Comparison of ENCODE assay signal across 9 mouse cellular contexts in the genomic region with DNA sequence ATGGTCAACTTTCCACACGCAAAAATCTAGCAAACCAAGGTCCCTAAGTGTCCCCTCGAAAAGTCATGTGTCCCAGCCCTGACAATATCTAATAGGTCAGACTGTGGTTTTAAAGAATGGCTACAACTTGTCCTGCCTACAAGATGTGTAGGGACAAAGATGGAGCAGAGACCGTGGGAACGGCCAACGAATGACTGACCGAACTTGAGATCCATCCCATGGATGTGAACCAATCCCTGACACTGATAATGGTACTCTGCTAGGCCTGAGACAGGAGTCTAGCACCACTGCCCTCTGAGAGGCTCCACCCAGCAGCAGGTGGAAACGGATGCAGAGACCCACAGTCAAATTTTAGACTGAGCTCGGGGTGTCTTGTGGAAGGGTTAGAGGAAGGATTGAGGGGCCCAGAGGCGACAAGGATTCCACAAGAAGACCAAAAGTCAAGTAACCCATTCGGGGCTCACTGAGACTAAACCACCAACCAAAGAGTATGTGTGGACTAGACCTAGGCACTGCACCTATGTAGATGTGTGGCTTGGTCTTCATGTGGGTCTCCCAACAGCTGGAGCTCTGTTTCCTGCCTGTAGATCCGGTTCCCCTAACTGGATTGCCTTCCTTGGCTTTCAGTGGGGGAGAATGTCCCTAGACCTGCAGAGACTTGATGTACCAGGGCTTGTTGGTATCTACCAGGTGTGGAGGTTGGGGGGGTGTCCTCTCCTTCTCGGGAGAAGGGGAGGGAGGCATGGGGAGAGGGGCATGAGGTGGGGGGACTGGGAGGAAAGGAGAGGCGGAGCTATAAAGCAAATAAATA. TPM values are rescaled to one million over a fixed set of nuclear protein-coding genes. Genes with fewer than 3 reads are reported as not detected.
DNase-seq lines count a peak whose midpoint lies in the region; ATAC-seq and TF ChIP-seq lines count a peak whose summit lies in the region.
"Had no signal": no experiment of that assay in that cellular context is flagged by ENCODE, and none has a peak within 500 bp of the region (broad histone marks: within the 10 kb centered on the region; RNA-seq: fewer than 3 reads in every experiment).

No protein-coding gene starts in this region.

- H3K4me1 ChIP-seq in heart, embryonic 12.5 days (replicated peaks) = peaks cover 26% of the 10 kb centered on the region
- H3K4me1 ChIP-seq in G1E (ENCODE audit: insufficient read depth, low read depth, low read length) = peaks cover 65% of the 10 kb centered on the region
- H3K4me1 ChIP-seq in hindbrain, embryonic 10.5 days (replicated peaks) = peaks cover 40% of the 10 kb centered on the region
- H3K4me1 ChIP-seq in midbrain, embryonic 11.5 days (ENCODE audit: control insufficient read depth, insufficient read depth, low read length) = peaks cover 15% of the 10 kb centered on the region

- H3K27ac ChIP-seq in heart, embryonic 12.5 days (ENCODE audit: poor library complexity, severe bottlenecking) = peak overlapping the region; percentile 72; the same call in 1 of the 2 replicates
- H3K27ac ChIP-seq in hindbrain, embryonic 10.5 days = peak overlapping the region; percentile 87; the same call in 1 of the 2 replicates
- peak overlapping the region; percentile 65; the same call in 1 of the 2 replicates for H3K27ac ChIP-seq in midbrain, embryonic 11.5 days (ENCODE audit: low read depth, low read length)

- H3K9me3 ChIP-seq in heart, embryonic 12.5 days (replicated peaks) = no peaks in the 10 kb centered on the region
- H3K9me3 ChIP-seq in G1E (replicated peaks) = no peaks in the 10 kb centered on the region
- no peaks in the 10 kb centered on the region for H3K9me3 ChIP-seq in hindbrain, embryonic 10.5 days
- H3K9me3 ChIP-seq in midbrain, embryonic 11.5 days (ENCODE audit: control insufficient read depth, low read length) = no peaks in the 10 kb centered on the region

- peak overlapping the region; percentile 77 for H3K4me2 ChIP-seq in heart, embryonic 12.5 days
- H3K4me2 ChIP-seq in midbrain, embryonic 11.5 days = peak overlapping the region; percentile 87

- TF ChIP-seq CTCF in G1E (IDR thresholded peaks at IDR 0.05; ENCODE audit: low read depth, low read length) = no peak

- ATAC-seq in heart, embryonic 12.5 days (ENCODE audit: insufficient number of reproducible peaks, low FRiP score) = no peak
- no peak for ATAC-seq in G1E (ENCODE audit: extremely low read depth, insufficient number of reproducible peaks, low FRiP score, poor library complexity, severe bottlenecking)
- ATAC-seq in midbrain, embryonic 11.5 days (ENCODE audit: low FRiP score) = no peak

- H3K27me3 ChIP-seq in heart, embryonic 12.5 days (replicated peaks) = no peaks in the 10 kb centered on the region
- H3K27me3 ChIP-seq in G1E (ENCODE audit: insufficient read depth, low read length) = peaks cover 6% of the 10 kb centered on the region; the same call in 1 of the 2 replicates
- peaks cover 8% of the 10 kb centered on the region; the same call in 1 of the 2 replicates for H3K27me3 ChIP-seq in hindbrain, embryonic 10.5 days (ENCODE audit: insufficient read depth, poor library complexity, severe bottlenecking)
- peaks cover 3% of the 10 kb centered on the region; the same call in 1 of the 2 replicates for H3K27me3 ChIP-seq in midbrain, embryonic 11.5 days (ENCODE audit: control insufficient read depth, insufficient read depth, low read length)
- H3K27me3 ChIP-seq: Patski had no signal

- intact Hi-C loops in heart, postnatal 36 days (cut with DNase I) = no loop called here

- DNase-seq in heart, postnatal 36 days = no peak
- DNase-seq in G1E (ENCODE audit: low spot score) = no peak
- DNase-seq in hindbrain, embryonic 10.5 days (ENCODE audit: low spot score) = no peak
- DNase-seq in midbrain, embryonic 11.5 days (ENCODE audit: low spot score, missing footprints) = peak; percentile 84
- DNase-seq in layer of hippocampus, adult 18-20 months (ENCODE audit: low spot score in 2 of 2) = no peak
- no peak for DNase-seq in spleen, adult 12 weeks (ENCODE audit: low spot score)
- DNase-seq in left cerebral cortex, adult 8-10 months (ENCODE audit: low spot score in 2 of 2) = no peak

- H3K9ac ChIP-seq in heart, embryonic 12.5 days = peak overlapping the region; percentile 72; the same call in 1 of the 2 replicates
- peak overlapping the region; percentile 67 for H3K9ac ChIP-seq in midbrain, embryonic 11.5 days (ENCODE audit: low read length)

- H3K4me3 ChIP-seq in heart, embryonic 12.5 days = peak overlapping the region; percentile 67
- H3K4me3 ChIP-seq in G1E (ENCODE audit: low read depth, low read length) = peak overlapping the region; percentile 72
- peak overlapping the region; percentile 73 for H3K4me3 ChIP-seq in hindbrain, embryonic 10.5 days
- peak overlapping the region; percentile 60 for H3K4me3 ChIP-seq in midbrain, embryonic 11.5 days (ENCODE audit: low read depth, low read length)

- WGBS in heart, embryonic 12.5 days = 54% methylated on average over 13 of the region's 13 CpGs
- 60% methylated on average over 13 of the region's 13 CpGs for WGBS in hindbrain, embryonic 10.5 days
- WGBS in midbrain, embryonic 11.5 days = 51% methylated on average over 13 of the region's 13 CpGs

- no peaks in the 10 kb centered on the region for H3K36me3 ChIP-seq in heart, embryonic 12.5 days
- peaks cover 2% of the 10 kb centered on the region for H3K36me3 ChIP-seq in G1E (replicated peaks)
- no peaks in the 10 kb centered on the region; the same call in 1 of the 2 replicates for H3K36me3 ChIP-seq in hindbrain, embryonic 10.5 days
- no peaks in the 10 kb centered on the region for H3K36me3 ChIP-seq in midbrain, embryonic 11.5 days (ENCODE audit: control insufficient read depth, insufficient read depth, low read length)

RNA-seq across cellular contexts. Expression of gene Ubc, which starts 17.2 kb away (rescaled TPM):
- polyA plus RNA-seq in heart, embryonic 12.5 days (2016; fragmentation: Nextera tagmentation; extraction: Ambion mirVana) = 840 and 852 TPM in 2 replicates
- total RNA-seq in heart, postnatal 36 days (2021) = 1,000 to 10,000 TPM in 1 of 2 experiments, 100 to 1,000 TPM in 1; 856 to 1,567 TPM
- total RNA-seq in G1E (2014; fragmentation: Nextera tagmentation) = 477 and 495 TPM in 2 replicates
- total RNA-seq in G1E (2017) = 212 and 267 TPM in 2 replicates
- polyA plus RNA-seq in G1E (2012) = 28.0 and 92.4 TPM in 2 replicates
- 928 and 1,134 TPM in 2 replicates for polyA plus RNA-seq in hindbrain, embryonic 10.5 days (2016; fragmentation: Nextera tagmentation; extraction: Ambion mirVana)
- polyA plus RNA-seq in midbrain, embryonic 11.5 days (2014; fragmentation: Nextera tagmentation; extraction: Ambion mirVana) = 1,030 and 1,101 TPM in 2 replicates
- total RNA-seq in layer of hippocampus, adult 18-20 months (2021) = 100 to 1,000 TPM; 754 to 818 TPM
- total RNA-seq in left cerebral cortex, adult 8-10 months (2022) = 100 to 1,000 TPM; 799 to 904 (median 900) TPM

RNA-seq across cellular contexts. Expression of gene Gm10382, which starts 18.1 kb away (rescaled TPM):
- 0.28 and 0.67 TPM in 2 replicates for polyA plus RNA-seq in heart, embryonic 12.5 days (2016; fragmentation: Nextera tagmentation; extraction: Ambion mirVana)
- not detected for total RNA-seq in heart, postnatal 36 days (2021)
- not detected in 2 replicates for total RNA-seq in G1E (2014; fragmentation: Nextera tagmentation)
- total RNA-seq in G1E (2017) = not detected in 2 replicates
- polyA plus RNA-seq in G1E (2012) = 0.22 and 0.45 TPM in 2 replicates
- 0.52 and 0.86 TPM in 2 replicates for polyA plus RNA-seq in hindbrain, embryonic 10.5 days (2016; fragmentation: Nextera tagmentation; extraction: Ambion mirVana)
- polyA plus RNA-seq in midbrain, embryonic 11.5 days (2014; fragmentation: Nextera tagmentation; extraction: Ambion mirVana) = 0.12 and 0.29 TPM in 2 replicates
- under 1 TPM in 1 of 2 experiments, not detected in 1; 0.46 TPM for total RNA-seq in layer of hippocampus, adult 18-20 months (2021)
- total RNA-seq in left cerebral cortex, adult 8-10 months (2022) = under 1 TPM in 2 of 4 experiments, not detected in 2; 0.39 to 0.51 TPM

RNA-seq across cellular contexts. Expression of gene Dhx37, which starts 26.7 kb away (rescaled TPM):
- 11.0 and 11.4 TPM in 2 replicates for polyA plus RNA-seq in heart, embryonic 12.5 days (2016; fragmentation: Nextera tagmentation; extraction: Ambion mirVana)
- 10 to 100 TPM; 11.4 to 11.7 TPM for total RNA-seq in heart, postnatal 36 days (2021)
- total RNA-seq in G1E (2014; fragmentation: Nextera tagmentation) (29.0 and 30.3 TPM in 2 replicates), G1E (2017) (32.2 and 36.5 TPM in 2 replicates)
- 112 and 117 TPM in 2 replicates for polyA plus RNA-seq in G1E (2012)
- polyA plus RNA-seq in hindbrain, embryonic 10.5 days (2016; fragmentation: Nextera tagmentation; extraction: Ambion mirVana) = 19.2 and 21.0 TPM in 2 replicates
- 9.2 and 9.9 TPM in 2 replicates for polyA plus RNA-seq in midbrain, embryonic 11.5 days (2014; fragmentation: Nextera tagmentation; extraction: Ambion mirVana)
- total RNA-seq in layer of hippocampus, adult 18-20 months (2021) = 10 to 100 TPM; 15.0 to 15.4 TPM
- total RNA-seq in left cerebral cortex, adult 8-10 months (2022) = 10 to 100 TPM in 3 of 4 experiments, 1 to 10 TPM in 1; 9.4 to 12.9 (median 11.7) TPM

RNA-seq across cellular contexts. Expression of gene Bri3bp, which starts 34.1 kb away (rescaled TPM):
- 41.8 and 49.3 TPM in 2 replicates for polyA plus RNA-seq in heart, embryonic 12.5 days (2016; fragmentation: Nextera tagmentation; extraction: Ambion mirVana)
- total RNA-seq in heart, postnatal 36 days (2021) = 10 to 100 TPM; 45.4 to 54.6 TPM
- total RNA-seq in G1E (2014; fragmentation: Nextera tagmentation) (76.6 and 83.4 TPM in 2 replicates), G1E (2017) (13.5 and 14.6 TPM in 2 replicates)
- polyA plus RNA-seq in G1E (2012) = 50.1 and 51.7 TPM in 2 replicates
- 46.9 and 53.8 TPM in 2 replicates for polyA plus RNA-seq in hindbrain, embryonic 10.5 days (2016; fragmentation: Nextera tagmentation; extraction: Ambion mirVana)
- 28.4 and 29.4 TPM in 2 replicates for polyA plus RNA-seq in midbrain, embryonic 11.5 days (2014; fragmentation: Nextera tagmentation; extraction: Ambion mirVana)
- 100 to 1,000 TPM in 1 of 2 experiments, 10 to 100 TPM in 1; 92.7 to 107 TPM for total RNA-seq in layer of hippocampus, adult 18-20 months (2021)
- total RNA-seq in left cerebral cortex, adult 8-10 months (2022) = 10 to 100 TPM; 81.9 to 94.4 (median 86.6) TPM
